Mouse (Mus musculus) ovary, postnatal 10 days (tissue): Measurements from ENCODE around the gene Abca3.
A peak's percentile ranks its signal among the peaks of the same experiment; 100 is the strongest.
"Not testable (repeated sequence)": the region's sequence is repeated elsewhere in the genome, so short reads cannot be mapped to it uniquely, and the experiment has no call there.

Experiments
- DNase-seq: peaks from one replicate; pipeline ENCODE4 v3.0.0; 2022; ENCODE audit warnings: low spot score

The Abca3 gene

GRCm38 (mm10) chr17:24383789-24384188 lies 32.0 kb downstream of the Abca3 start:
- DNase-seq: no peak

- no peak for DNase-seq
Measured at GRCm38 (mm10) chr17:24388711-24389110, 37.0 kb downstream of the Abca3 start.

- no peak for DNase-seq
Measured at GRCm38 (mm10) chr17:24389865-24390264, 38.1 kb downstream of the Abca3 start.

GRCm38 (mm10) chr17:24391149-24391548 lies 39.4 kb downstream of the Abca3 start:
- no peak for DNase-seq

- DNase-seq: no peak
Measured at GRCm38 (mm10) chr17:24393527-24393926, 41.8 kb downstream of the Abca3 start.

GRCm38 (mm10) chr17:24394456-24394855 lies 42.7 kb downstream of the Abca3 start:
- DNase-seq: no peak

- no peak for DNase-seq
Measured at GRCm38 (mm10) chr17:24402371-24402770, 50.6 kb downstream of the Abca3 start.

- DNase-seq: no peak
Measured at GRCm38 (mm10) chr17:24407116-24407803, 55.5 kb downstream of the Abca3 start.

GRCm38 (mm10) chr17:24413557-24414211 lies 61.9 kb downstream of the Abca3 start:
- DNase-seq: no peak

GRCm38 (mm10) chr17:24414230-24414976 lies 62.7 kb downstream of the Abca3 start, which contains the start of gene Rnps1:
Gene Rnps1 (plus strand): TSS chr17:24414565.
- DNase-seq: peak; percentile 73

GRCm38 (mm10) chr17:24415011-24415410 lies 63.3 kb downstream of the Abca3 start:
- no peak for DNase-seq

- DNase-seq: no peak
Measured at GRCm38 (mm10) chr17:24416051-24416652, 64.4 kb downstream of the Abca3 start.

- DNase-seq: no peak
Measured at GRCm38 (mm10) chr17:24423114-24423513, 71.4 kb downstream of the Abca3 start.

GRCm38 (mm10) chr17:24424489-24424888 lies 72.7 kb downstream of the Abca3 start:
- DNase-seq: no peak

GRCm38 (mm10) chr17:24425326-24425725 lies 73.6 kb downstream of the Abca3 start:
- not testable (repeated sequence) for DNase-seq

- DNase-seq: no peak
Measured at GRCm38 (mm10) chr17:24425905-24426304, 74.2 kb downstream of the Abca3 start.

- peak; percentile 82 for DNase-seq
Measured at GRCm38 (mm10) chr17:24426471-24427169, 74.9 kb downstream of the Abca3 start, which contains the start of gene Eci1. Gene Eci1 (plus strand): TSS chr17:24426641.

- DNase-seq: no peak
Measured at GRCm38 (mm10) chr17:24427170-24427557, 75.4 kb downstream of the Abca3 start.

- no peak for DNase-seq
Measured at GRCm38 (mm10) chr17:24429201-24429983, 77.6 kb downstream of the Abca3 start.

- DNase-seq: no peak
Measured at GRCm38 (mm10) chr17:24437016-24437415, 85.3 kb downstream of the Abca3 start.

- no peak for DNase-seq
Measured at GRCm38 (mm10) chr17:24440377-24440776, 88.6 kb downstream of the Abca3 start.
